Mouse (Mus musculus): ENCODE measurements at regions not wholly inside any gene's neighbourhood (a gene's known extent, or its start where the extent isn't known, plus 50 kb on each side); places are given as distances from the start of the nearest gene placed in this dataset.

GRCm38 (mm10) chr5:119449166-119449565 is 221.3 kb upstream of the Tbx3 start:
- TF ChIP-seq NANOG (IDR thresholded peaks at IDR 0.05; ENCODE audit: borderline replicate concordance, low read length) (no peak), CTCF (conservative IDR thresholded peaks at IDR 0.05; ENCODE audit: low read length) (no peak)
- Histone ChIP-seq H3K4me1 (replicated peaks; ENCODE audit: low read depth, low read length) (no peaks in the 10 kb centered on the region), H3K9me3 (ENCODE audit: low read length) (no peaks in the 10 kb centered on the region)

GRCm38 (mm10) chr5:119459751-119460150 is 210.7 kb upstream of the Tbx3 start:
- Histone ChIP-seq H3K36me3 (ENCODE audit: insufficient read depth, low read length) (no peaks in the 10 kb centered on the region), H3K9me3 (ENCODE audit: low read length) (no peaks in the 10 kb centered on the region), H3K4me3 (replicated peaks; ENCODE audit: low read length) (no peak overlapping the region), H3K4me1 (replicated peaks; ENCODE audit: low read depth, low read length) (no peaks in the 10 kb centered on the region), H3K27me3 (ENCODE audit: insufficient read depth, low read length) (no peaks in the 10 kb centered on the region)
- TF ChIP-seq POU5F1 (IDR thresholded peaks at IDR 0.05; ENCODE audit: borderline replicate concordance, low read length) (no peak), CTCF (conservative IDR thresholded peaks at IDR 0.05; ENCODE audit: low read length) (no peak), NANOG (IDR thresholded peaks at IDR 0.05; ENCODE audit: borderline replicate concordance, low read length) (no peak)

More at GRCm38 (mm10) chr5:119449166-119449565, 221.3 kb upstream of the Tbx3 start:
- Histone ChIP-seq H3K36me3 (ENCODE audit: insufficient read depth, low read length) (no peaks in the 10 kb centered on the region), H3K4me3 (replicated peaks; ENCODE audit: low read length) (no peak overlapping the region), H3K27me3 (ENCODE audit: insufficient read depth, low read length) (peaks cover 6% of the 10 kb centered on the region)

GRCm38 (mm10) chr5:119462659-119463530 is 207.6 kb upstream of the Tbx3 start:
- TF ChIP-seq CTCF (conservative IDR thresholded peaks at IDR 0.05; ENCODE audit: low read length) (no peak), POU5F1 (IDR thresholded peaks at IDR 0.05; ENCODE audit: borderline replicate concordance, low read length) (no peak), NANOG (IDR thresholded peaks at IDR 0.05; ENCODE audit: borderline replicate concordance, low read length) (no peak)
- Histone ChIP-seq H3K36me3 (ENCODE audit: insufficient read depth, low read length) (no peaks in the 10 kb centered on the region), H3K27me3 (ENCODE audit: insufficient read depth, low read length) (no peaks in the 10 kb centered on the region), H3K4me1 (replicated peaks; ENCODE audit: low read depth, low read length) (no peaks in the 10 kb centered on the region), H3K9me3 (ENCODE audit: low read length) (no peaks in the 10 kb centered on the region), H3K4me3 (replicated peaks; ENCODE audit: low read length) (no peak overlapping the region)

- H3K4me1 ChIP-seq (replicated peaks; ENCODE audit: low read depth, low read length), result 0 out of 2 replicates have a peak, but pooled peaks cover 5% of the 10 kb centered on the region
- TF ChIP-seq CTCF (conservative IDR thresholded peaks at IDR 0.05; ENCODE audit: low read length) (no peak), NANOG (IDR thresholded peaks at IDR 0.05; ENCODE audit: borderline replicate concordance, low read length) (no peak), POU5F1 (IDR thresholded peaks at IDR 0.05; ENCODE audit: borderline replicate concordance, low read length) (no peak)
- no peaks in the 10 kb centered on the region for H3K36me3 ChIP-seq (ENCODE audit: insufficient read depth, low read length)
- H3K27me3 ChIP-seq (ENCODE audit: insufficient read depth, low read length), result no peaks in the 10 kb centered on the region
- H3K4me3 ChIP-seq (replicated peaks; ENCODE audit: low read length), result no peak overlapping the region
- no peaks in the 10 kb centered on the region for H3K9me3 ChIP-seq (ENCODE audit: low read length)
Measured at GRCm38 (mm10) chr5:119464553-119464952, 205.9 kb upstream of the Tbx3 start.

DNA sequence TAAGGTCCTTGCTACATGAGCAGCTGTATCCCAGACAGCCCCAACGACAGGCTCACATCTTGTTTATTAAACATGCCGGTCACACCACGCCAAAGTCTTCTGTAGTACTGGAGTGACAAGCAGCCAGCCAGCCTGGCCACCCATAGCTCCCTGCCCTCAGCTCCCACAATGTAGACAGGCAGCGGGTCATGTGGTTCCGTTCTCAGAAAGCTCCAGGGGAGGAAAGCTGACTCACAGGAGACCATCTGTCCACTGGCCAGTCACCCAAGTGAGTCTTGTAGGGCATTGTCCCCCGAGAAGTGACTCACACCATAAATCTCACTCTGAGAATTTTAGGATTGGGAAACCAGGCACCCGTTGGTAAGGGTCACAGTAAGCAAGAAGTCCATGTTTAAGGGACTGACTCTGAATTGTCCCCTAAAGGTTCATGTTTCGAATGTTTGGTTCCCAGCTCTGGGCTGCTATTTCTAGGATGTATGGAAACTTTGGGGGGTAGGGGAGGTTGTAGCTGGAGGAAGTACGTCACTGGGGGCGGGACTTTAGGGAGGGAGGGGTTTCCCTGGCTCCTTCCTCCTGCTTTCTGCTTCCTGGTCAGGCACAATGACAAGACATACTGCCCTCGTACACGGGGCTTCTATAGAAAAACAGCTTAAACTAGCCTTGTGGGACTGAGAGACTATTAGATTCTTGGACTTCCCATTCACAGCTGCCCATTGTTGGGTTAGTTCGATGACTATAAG is 203.0 kb upstream of the Tbx3 start:
- Histone ChIP-seq H3K36me3 (ENCODE audit: insufficient read depth, low read length) (no peaks in the 10 kb centered on the region), H3K4me3 (replicated peaks; ENCODE audit: low read length) (no peak overlapping the region), H3K27me3 (ENCODE audit: insufficient read depth, low read length) (no peaks in the 10 kb centered on the region), H3K4me1 (replicated peaks; ENCODE audit: low read depth, low read length) (peaks cover 12% of the 10 kb centered on the region), H3K9me3 (ENCODE audit: low read length) (no peaks in the 10 kb centered on the region)
- no peak for TF ChIP-seq CTCF (conservative IDR thresholded peaks at IDR 0.05; ENCODE audit: low read length)
- TF ChIP-seq POU5F1 (IDR thresholded peaks at IDR 0.05; ENCODE audit: borderline replicate concordance, low read length), result no peak
- no peak for TF ChIP-seq NANOG (IDR thresholded peaks at IDR 0.05; ENCODE audit: borderline replicate concordance, low read length)

GRCm38 (mm10) chr5:119477926-119478325 is 192.5 kb upstream of the Tbx3 start:
- H3K4me1 ChIP-seq (replicated peaks; ENCODE audit: low read depth, low read length), result no peaks in the 10 kb centered on the region; the same call in 1 of the 2 replicates
- H3K36me3 ChIP-seq (ENCODE audit: insufficient read depth, low read length), result no peaks in the 10 kb centered on the region
- no peak for TF ChIP-seq POU5F1 (IDR thresholded peaks at IDR 0.05; ENCODE audit: borderline replicate concordance, low read length)
- TF ChIP-seq NANOG (IDR thresholded peaks at IDR 0.05; ENCODE audit: borderline replicate concordance, low read length), result no peak
- no peak for TF ChIP-seq CTCF (conservative IDR thresholded peaks at IDR 0.05; ENCODE audit: low read length)
- no peak overlapping the region for H3K4me3 ChIP-seq (replicated peaks; ENCODE audit: low read length)
- H3K9me3 ChIP-seq (ENCODE audit: low read length), result peaks cover 11% of the 10 kb centered on the region
- peaks cover 9% of the 10 kb centered on the region; the same call in 1 of the 2 replicates for H3K27me3 ChIP-seq (ENCODE audit: insufficient read depth, low read length)

GRCm38 (mm10) chr5:119478331-119478730 is 192.1 kb upstream of the Tbx3 start:
- TF ChIP-seq CTCF (conservative IDR thresholded peaks at IDR 0.05; ENCODE audit: low read length), result no peak
- no peak for TF ChIP-seq POU5F1 (IDR thresholded peaks at IDR 0.05; ENCODE audit: borderline replicate concordance, low read length)
- TF ChIP-seq NANOG (IDR thresholded peaks at IDR 0.05; ENCODE audit: borderline replicate concordance, low read length), result no peak
- peaks cover 11% of the 10 kb centered on the region for H3K9me3 ChIP-seq (ENCODE audit: low read length)

More at GRCm38 (mm10) chr5:119478331-119478730, 192.1 kb upstream of the Tbx3 start:
- Histone ChIP-seq H3K36me3 (ENCODE audit: insufficient read depth, low read length) (no peaks in the 10 kb centered on the region), H3K4me1 (replicated peaks; ENCODE audit: low read depth, low read length) (no peaks in the 10 kb centered on the region; the same call in 1 of the 2 replicates), H3K4me3 (replicated peaks; ENCODE audit: low read length) (no peak overlapping the region), H3K27me3 (ENCODE audit: insufficient read depth, low read length) (peaks cover 9% of the 10 kb centered on the region; the same call in 1 of the 2 replicates)
